Mouse (Mus musculus): Measurements from ENCODE around the gene Pan3. TPM values are rescaled to one million over a fixed set of nuclear protein-coding genes. Genes with fewer than 3 reads are reported as not detected.

Pan3 gene
- polyA plus RNA-seq, 1 experiment from 2014 or later: 53.7 TPM

GRCm38 (mm10) chr5:147477106-147477505 lies 47.1 kb downstream of the Pan3 start:
- Histone ChIP-seq H3K27me3 (ENCODE audit: control insufficient read depth, insufficient read depth, low read length) (no peaks in the 10 kb centered on the region), H3K4me1 (ENCODE audit: control insufficient read depth, insufficient read depth, low read length) (no peaks in the 10 kb centered on the region), H3K4me3 (ENCODE audit: low read depth, low read length) (no peak overlapping the region), H3K36me3 (ENCODE audit: control insufficient read depth, insufficient read depth, low read length) (no peaks in the 10 kb centered on the region), H3K4me2 (ENCODE audit: low read depth, severe bottlenecking) (no peak overlapping the region), H3K9me3 (ENCODE audit: control insufficient read depth, low read length) (no peaks in the 10 kb centered on the region), H3K27ac (replicated peaks; ENCODE audit: low read depth, low read length) (no peak overlapping the region), H3K9ac (ENCODE audit: low read length) (no peak overlapping the region)
- ATAC-seq (ENCODE audit: insufficient number of reproducible peaks, low FRiP score, low TSS enrichment, low read depth) (no peak), DNase-seq (ENCODE audit: low spot score) (no peak)
- WGBS: 98% methylated on average over 9 of the region's 9 CpGs

GRCm38 (mm10) chr5:147479341-147479740 lies 49.4 kb downstream of the Pan3 start:
- no peak overlapping the region for H3K4me3 ChIP-seq (ENCODE audit: low read depth, low read length)
- no peak overlapping the region for H3K27ac ChIP-seq (replicated peaks; ENCODE audit: low read depth, low read length)
- ATAC-seq (ENCODE audit: insufficient number of reproducible peaks, low FRiP score, low TSS enrichment, low read depth) (no peak), DNase-seq (ENCODE audit: low spot score) (no peak)
- no peaks in the 10 kb centered on the region for H3K4me1 ChIP-seq (ENCODE audit: control insufficient read depth, insufficient read depth, low read length)
- no peak overlapping the region for H3K9ac ChIP-seq (ENCODE audit: low read length)
- no peaks in the 10 kb centered on the region for H3K27me3 ChIP-seq (ENCODE audit: control insufficient read depth, insufficient read depth, low read length)
- H3K36me3 ChIP-seq (ENCODE audit: control insufficient read depth, insufficient read depth, low read length): no peaks in the 10 kb centered on the region
- H3K9me3 ChIP-seq (ENCODE audit: control insufficient read depth, low read length): no peaks in the 10 kb centered on the region
- 88% methylated on average over 2 of the region's 2 CpGs for WGBS
- H3K4me2 ChIP-seq (ENCODE audit: low read depth, severe bottlenecking): no peak overlapping the region

- H3K9ac ChIP-seq (ENCODE audit: low read length): no peak overlapping the region
- no peaks in the 10 kb centered on the region for H3K4me1 ChIP-seq (ENCODE audit: control insufficient read depth, insufficient read depth, low read length)
- no peak overlapping the region for H3K4me3 ChIP-seq (ENCODE audit: low read depth, low read length)
- no peaks in the 10 kb centered on the region for H3K36me3 ChIP-seq (ENCODE audit: control insufficient read depth, insufficient read depth, low read length)
- H3K4me2 ChIP-seq (ENCODE audit: low read depth, severe bottlenecking): no peak overlapping the region
- no peaks in the 10 kb centered on the region for H3K27me3 ChIP-seq (ENCODE audit: control insufficient read depth, insufficient read depth, low read length)
- no peak for DNase-seq (ENCODE audit: low spot score)
- H3K9me3 ChIP-seq (ENCODE audit: control insufficient read depth, low read length): no peaks in the 10 kb centered on the region
- WGBS: 77% methylated on average over 3 of the region's 3 CpGs
- no peak for ATAC-seq (ENCODE audit: insufficient number of reproducible peaks, low FRiP score, low TSS enrichment, low read depth)
- no peak overlapping the region for H3K27ac ChIP-seq (replicated peaks; ENCODE audit: low read depth, low read length)
Measured at GRCm38 (mm10) chr5:147484142-147484541, 54.2 kb downstream of the Pan3 start.

- no peak overlapping the region for H3K27ac ChIP-seq (replicated peaks; ENCODE audit: low read depth, low read length)
- H3K27me3 ChIP-seq (ENCODE audit: control insufficient read depth, insufficient read depth, low read length): no peaks in the 10 kb centered on the region
- no peak for ATAC-seq (ENCODE audit: insufficient number of reproducible peaks, low FRiP score, low TSS enrichment, low read depth)
- 62% methylated on average over 6 of the region's 6 CpGs for WGBS
- H3K9ac ChIP-seq (ENCODE audit: low read length): no peak overlapping the region
- H3K4me2 ChIP-seq (ENCODE audit: low read depth, severe bottlenecking): no peak overlapping the region
- H3K36me3 ChIP-seq (ENCODE audit: control insufficient read depth, insufficient read depth, low read length): no peaks in the 10 kb centered on the region
- DNase-seq (ENCODE audit: low spot score): no peak
- no peaks in the 10 kb centered on the region for H3K9me3 ChIP-seq (ENCODE audit: control insufficient read depth, low read length)
- no peaks in the 10 kb centered on the region for H3K4me1 ChIP-seq (ENCODE audit: control insufficient read depth, insufficient read depth, low read length)
- no peak overlapping the region for H3K4me3 ChIP-seq (ENCODE audit: low read depth, low read length)
Measured at GRCm38 (mm10) chr5:147489226-147489625, 59.3 kb downstream of the Pan3 start.

- 88% methylated on average over 5 of the region's 5 CpGs for WGBS
- Histone ChIP-seq H3K27me3 (ENCODE audit: control insufficient read depth, insufficient read depth, low read length) (no peaks in the 10 kb centered on the region), H3K4me3 (ENCODE audit: low read depth, low read length) (no peak overlapping the region), H3K9me3 (ENCODE audit: control insufficient read depth, low read length) (no peaks in the 10 kb centered on the region), H3K4me1 (ENCODE audit: control insufficient read depth, insufficient read depth, low read length) (no peaks in the 10 kb centered on the region), H3K4me2 (ENCODE audit: low read depth, severe bottlenecking) (no peak overlapping the region), H3K36me3 (ENCODE audit: control insufficient read depth, insufficient read depth, low read length) (no peaks in the 10 kb centered on the region), H3K27ac (replicated peaks; ENCODE audit: low read depth, low read length) (no peak overlapping the region), H3K9ac (ENCODE audit: low read length) (no peak overlapping the region)
- ATAC-seq (ENCODE audit: insufficient number of reproducible peaks, low FRiP score, low TSS enrichment, low read depth) (no peak), DNase-seq (ENCODE audit: low spot score) (no peak)
Measured at GRCm38 (mm10) chr5:147490907-147491306, 60.9 kb downstream of the Pan3 start.

- H3K36me3 ChIP-seq (ENCODE audit: control insufficient read depth, insufficient read depth, low read length): no peaks in the 10 kb centered on the region
- no peak overlapping the region for H3K4me3 ChIP-seq (ENCODE audit: low read depth, low read length)
- 83% methylated on average over 3 of the region's 3 CpGs for WGBS
- ATAC-seq (ENCODE audit: insufficient number of reproducible peaks, low FRiP score, low TSS enrichment, low read depth) (no peak), DNase-seq (ENCODE audit: low spot score) (no peak)
- no peak overlapping the region for H3K4me2 ChIP-seq (ENCODE audit: low read depth, severe bottlenecking)
- no peaks in the 10 kb centered on the region for H3K9me3 ChIP-seq (ENCODE audit: control insufficient read depth, low read length)
- no peak overlapping the region for H3K9ac ChIP-seq (ENCODE audit: low read length)
- no peaks in the 10 kb centered on the region for H3K4me1 ChIP-seq (ENCODE audit: control insufficient read depth, insufficient read depth, low read length)
- no peak overlapping the region for H3K27ac ChIP-seq (replicated peaks; ENCODE audit: low read depth, low read length)
- H3K27me3 ChIP-seq (ENCODE audit: control insufficient read depth, insufficient read depth, low read length): no peaks in the 10 kb centered on the region
Measured at GRCm38 (mm10) chr5:147492511-147492910, 62.5 kb downstream of the Pan3 start.

- Histone ChIP-seq H3K27me3 (ENCODE audit: control insufficient read depth, insufficient read depth, low read length) (no peaks in the 10 kb centered on the region), H3K4me3 (ENCODE audit: low read depth, low read length) (no peak overlapping the region), H3K4me2 (ENCODE audit: low read depth, severe bottlenecking) (no peak overlapping the region), H3K27ac (replicated peaks; ENCODE audit: low read depth, low read length) (no peak overlapping the region), H3K36me3 (ENCODE audit: control insufficient read depth, insufficient read depth, low read length) (no peaks in the 10 kb centered on the region), H3K9me3 (ENCODE audit: control insufficient read depth, low read length) (no peaks in the 10 kb centered on the region), H3K4me1 (ENCODE audit: control insufficient read depth, insufficient read depth, low read length) (no peaks in the 10 kb centered on the region), H3K9ac (ENCODE audit: low read length) (no peak overlapping the region)
- 78% methylated on average over 1 of the region's 1 CpGs for WGBS
- DNase-seq (ENCODE audit: low spot score) (no peak), ATAC-seq (ENCODE audit: insufficient number of reproducible peaks, low FRiP score, low TSS enrichment, low read depth) (no peak)
Measured at GRCm38 (mm10) chr5:147493205-147493604, 63.2 kb downstream of the Pan3 start.

GRCm38 (mm10) chr5:147493685-147494084 lies 63.7 kb downstream of the Pan3 start:
- 87% methylated on average over 8 of the region's 8 CpGs for WGBS
- no peak overlapping the region for H3K4me2 ChIP-seq (ENCODE audit: low read depth, severe bottlenecking)
- no peak for DNase-seq (ENCODE audit: low spot score)

GRCm38 (mm10) chr5:147494388-147494787 lies 64.4 kb downstream of the Pan3 start:
- H3K9me3 ChIP-seq (ENCODE audit: control insufficient read depth, low read length): no peaks in the 10 kb centered on the region
- H3K4me3 ChIP-seq (ENCODE audit: low read depth, low read length): no peak overlapping the region
- H3K4me1 ChIP-seq (ENCODE audit: control insufficient read depth, insufficient read depth, low read length): no peaks in the 10 kb centered on the region
- no peaks in the 10 kb centered on the region for H3K27me3 ChIP-seq (ENCODE audit: control insufficient read depth, insufficient read depth, low read length)
- no peak overlapping the region for H3K9ac ChIP-seq (ENCODE audit: low read length)
- no peaks in the 10 kb centered on the region for H3K36me3 ChIP-seq (ENCODE audit: control insufficient read depth, insufficient read depth, low read length)
- DNase-seq (ENCODE audit: low spot score) (no peak), ATAC-seq (ENCODE audit: insufficient number of reproducible peaks, low FRiP score, low TSS enrichment, low read depth) (no peak)
- no peak overlapping the region for H3K4me2 ChIP-seq (ENCODE audit: low read depth, severe bottlenecking)
- 92% methylated on average over 4 of the region's 4 CpGs for WGBS
- no peak overlapping the region for H3K27ac ChIP-seq (replicated peaks; ENCODE audit: low read depth, low read length)

More at GRCm38 (mm10) chr5:147493685-147494084, 63.7 kb downstream of the Pan3 start:
- ATAC-seq (ENCODE audit: insufficient number of reproducible peaks, low FRiP score, low TSS enrichment, low read depth): no peak
- Histone ChIP-seq H3K9ac (ENCODE audit: low read length) (no peak overlapping the region), H3K4me1 (ENCODE audit: control insufficient read depth, insufficient read depth, low read length) (no peaks in the 10 kb centered on the region), H3K27ac (replicated peaks; ENCODE audit: low read depth, low read length) (no peak overlapping the region), H3K4me3 (ENCODE audit: low read depth, low read length) (no peak overlapping the region), H3K36me3 (ENCODE audit: control insufficient read depth, insufficient read depth, low read length) (no peaks in the 10 kb centered on the region), H3K27me3 (ENCODE audit: control insufficient read depth, insufficient read depth, low read length) (no peaks in the 10 kb centered on the region), H3K9me3 (ENCODE audit: control insufficient read depth, low read length) (no peaks in the 10 kb centered on the region)

Measured in limb, embryonic 11.5 days (tissue).